Mouse (Mus musculus) CH12.LX (cell line): ENCODE measurements around the gene Nfix. TPM values are rescaled to one million over a fixed set of nuclear protein-coding genes. Genes with fewer than 3 reads are reported as not detected.

Source experiments
- polyA plus RNA-seq: library from polyadenylated mRNA; unstranded; fragments of >175 nt; gene quantifications from 2 replicates; pipeline ENCODE4 v1.2.1, GENCODE M21; 2012; ENCODE audit warnings: low read depth; ENCODE audit not compliant: insufficient read length
- total RNA-seq, 2 experiments: library from RNA; depleted of rRNA; stranded (reverse); fragments of 300-350 nt in 1 of 2; fragments of >200 nt in 1 of 2; gene quantifications; 2 replicates each; pipeline ENCODE4 v1.2.3; 2012 to 2014

Nfix gene
- total and polyA plus RNA-seq, 3 experiments = 0.09 to 10.5 (median 1.1) TPM

Other genes with a start within 250 kb of the Nfix start
Only the 20 nearest of the 25 such genes appear.
- 22.7 and 30.3 TPM in 2 replicates for gene Ier2, start 137.5 kb downstream of the Nfix start, total RNA-seq (2012; rRNA removed)
- gene Ier2, start 137.5 kb downstream of the Nfix start, total RNA-seq (2014; rRNA removed) = 30.9 and 35.4 TPM in 2 replicates
- 25.7 and 26.3 TPM in 2 replicates for gene Ier2, start 137.5 kb downstream of the Nfix start, polyA plus RNA-seq
- gene Trmt1, start 114.0 kb downstream of the Nfix start, total RNA-seq (2012; rRNA removed) = 157 and 160 TPM in 2 replicates
- gene Trmt1, start 114.0 kb downstream of the Nfix start, total RNA-seq (2014; rRNA removed) = 77.0 and 94.5 TPM in 2 replicates
- gene Trmt1, start 114.0 kb downstream of the Nfix start, polyA plus RNA-seq = 140 and 157 TPM in 2 replicates
- gene Nacc1, start 112.5 kb downstream of the Nfix start, total RNA-seq (2012; rRNA removed) = 45.1 and 49.0 TPM in 2 replicates
- 21.9 and 23.3 TPM in 2 replicates for gene Nacc1, start 112.5 kb downstream of the Nfix start, total RNA-seq (2014; rRNA removed)
- 73.0 and 84.1 TPM in 2 replicates for gene Nacc1, start 112.5 kb downstream of the Nfix start, polyA plus RNA-seq
- 38.5 and 45.5 TPM in 2 replicates for gene Lyl1, start 98.9 kb downstream of the Nfix start, total RNA-seq (2012; rRNA removed)
- gene Lyl1, start 98.9 kb downstream of the Nfix start, total RNA-seq (2014; rRNA removed) = 20.3 and 20.6 TPM in 2 replicates
- gene Lyl1, start 98.9 kb downstream of the Nfix start, polyA plus RNA-seq = 53.2 and 54.5 TPM in 2 replicates
- 0.17 TPM in 1 of 2 replicates, not detected in the other for gene G430095P16Rik, start 77.3 kb downstream of the Nfix start, total RNA-seq (2012; rRNA removed)
- 0.39 TPM in 1 of 2 replicates, not detected in the other for gene G430095P16Rik, start 77.3 kb downstream of the Nfix start, total RNA-seq (2014; rRNA removed)
- not detected in 2 replicates for gene G430095P16Rik, start 77.3 kb downstream of the Nfix start, polyA plus RNA-seq
- gene Dand5, start 22.5 kb upstream of the Nfix start, total RNA-seq (2012; rRNA removed) = 1.7 TPM in 2 replicates
- gene Dand5, start 22.5 kb upstream of the Nfix start, total RNA-seq (2014; rRNA removed) = 1.4 and 1.8 TPM in 2 replicates
- 1.5 and 1.7 TPM in 2 replicates for gene Dand5, start 22.5 kb upstream of the Nfix start, polyA plus RNA-seq
- 53.6 and 59.7 TPM in 2 replicates for gene Gadd45gip1, start 31.2 kb upstream of the Nfix start, total RNA-seq (2012; rRNA removed)
- gene Gadd45gip1, start 31.2 kb upstream of the Nfix start, total RNA-seq (2014; rRNA removed) = 56.6 and 56.9 TPM in 2 replicates
- gene Gadd45gip1, start 31.2 kb upstream of the Nfix start, polyA plus RNA-seq = 56.6 and 57.6 TPM in 2 replicates
- 87.0 and 115 TPM in 2 replicates for gene Rad23a, start 40.3 kb upstream of the Nfix start, total RNA-seq (2012; rRNA removed)
- gene Rad23a, start 40.3 kb upstream of the Nfix start, total RNA-seq (2014; rRNA removed) = 66.4 and 66.5 TPM in 2 replicates
- gene Rad23a, start 40.3 kb upstream of the Nfix start, polyA plus RNA-seq = 135 and 143 TPM in 2 replicates
- gene Calr, start 46.6 kb upstream of the Nfix start, total RNA-seq (2012; rRNA removed) = 395 and 738 TPM in 2 replicates
- 627 and 669 TPM in 2 replicates for gene Calr, start 46.6 kb upstream of the Nfix start, total RNA-seq (2014; rRNA removed)
- 1,181 and 1,636 TPM in 2 replicates for gene Calr, start 46.6 kb upstream of the Nfix start, polyA plus RNA-seq
- 142 and 165 TPM in 2 replicates for gene Farsa, start 56.6 kb upstream of the Nfix start, total RNA-seq (2012; rRNA removed)
- 144 and 146 TPM in 2 replicates for gene Farsa, start 56.6 kb upstream of the Nfix start, total RNA-seq (2014; rRNA removed)
- 175 and 192 TPM in 2 replicates for gene Farsa, start 56.6 kb upstream of the Nfix start, polyA plus RNA-seq
- gene Syce2, start 71.8 kb upstream of the Nfix start, total RNA-seq (2012; rRNA removed) = not detected in 2 replicates
- not detected in 2 replicates for gene Syce2, start 71.8 kb upstream of the Nfix start, total RNA-seq (2014; rRNA removed)
- gene Syce2, start 71.8 kb upstream of the Nfix start, polyA plus RNA-seq = 0.54 TPM in 1 of 2 replicates, not detected in the other
- 26.2 and 27.3 TPM in 2 replicates for gene Gcdh, start 93.6 kb upstream of the Nfix start, total RNA-seq (2012; rRNA removed)
- gene Gcdh, start 93.6 kb upstream of the Nfix start, total RNA-seq (2014; rRNA removed) = 16.4 and 20.6 TPM in 2 replicates
- gene Gcdh, start 93.6 kb upstream of the Nfix start, polyA plus RNA-seq = 13.7 and 17.7 TPM in 2 replicates
- 0.34 and 0.38 TPM in 2 replicates for gene Klf1, start 101.6 kb upstream of the Nfix start, total RNA-seq (2012; rRNA removed)
- 0.20 and 0.24 TPM in 2 replicates for gene Klf1, start 101.6 kb upstream of the Nfix start, total RNA-seq (2014; rRNA removed)
- 0.20 and 0.26 TPM in 2 replicates for gene Klf1, start 101.6 kb upstream of the Nfix start, polyA plus RNA-seq
- gene Dnase2a, start 108.2 kb upstream of the Nfix start, total RNA-seq (2012; rRNA removed) = 12.8 and 13.6 TPM in 2 replicates
- 15.0 and 18.4 TPM in 2 replicates for gene Dnase2a, start 108.2 kb upstream of the Nfix start, total RNA-seq (2014; rRNA removed)
- gene Dnase2a, start 108.2 kb upstream of the Nfix start, polyA plus RNA-seq = 25.4 and 31.4 TPM in 2 replicates
- 0.08 and 0.21 TPM in 2 replicates for gene Mast1, start 137.0 kb upstream of the Nfix start, total RNA-seq (2012; rRNA removed)
- not detected in 2 replicates for gene Mast1, start 137.0 kb upstream of the Nfix start, total RNA-seq (2014; rRNA removed)
- gene Mast1, start 137.0 kb upstream of the Nfix start, polyA plus RNA-seq = 0.34 and 0.55 TPM in 2 replicates
- gene Rtbdn, start 146.6 kb upstream of the Nfix start, total RNA-seq (2012; rRNA removed) = 0.17 and 0.21 TPM in 2 replicates
- not detected in 2 replicates for gene Rtbdn, start 146.6 kb upstream of the Nfix start, total RNA-seq (2014; rRNA removed)
- gene Rtbdn, start 146.6 kb upstream of the Nfix start, polyA plus RNA-seq = 0.93 and 1.8 TPM in 2 replicates
- 1.8 and 3.1 TPM in 2 replicates for gene Gm49661, start 169.1 kb upstream of the Nfix start, total RNA-seq (2012; rRNA removed)
- not detected in 2 replicates for gene Gm49661, start 169.1 kb upstream of the Nfix start, total RNA-seq (2014; rRNA removed)
- gene Gm49661, start 169.1 kb upstream of the Nfix start, polyA plus RNA-seq = not detected in 2 replicates
- 218 and 231 TPM in 2 replicates for gene Prdx2, start 169.2 kb upstream of the Nfix start, total RNA-seq (2012; rRNA removed)
- 231 and 232 TPM in 2 replicates for gene Prdx2, start 169.2 kb upstream of the Nfix start, total RNA-seq (2014; rRNA removed)
- gene Prdx2, start 169.2 kb upstream of the Nfix start, polyA plus RNA-seq = 158 and 159 TPM in 2 replicates
- 104 and 115 TPM in 2 replicates for gene Rnaseh2a, start 169.4 kb upstream of the Nfix start, total RNA-seq (2012; rRNA removed)
- 71.6 and 76.2 TPM in 2 replicates for gene Rnaseh2a, start 169.4 kb upstream of the Nfix start, total RNA-seq (2014; rRNA removed)
- gene Rnaseh2a, start 169.4 kb upstream of the Nfix start, polyA plus RNA-seq = 83.1 and 88.1 TPM in 2 replicates
- gene Junb, start 178.4 kb upstream of the Nfix start, total RNA-seq (2012; rRNA removed) = 226 and 342 TPM in 2 replicates
- gene Junb, start 178.4 kb upstream of the Nfix start, total RNA-seq (2014; rRNA removed) = 175 and 217 TPM in 2 replicates
- gene Junb, start 178.4 kb upstream of the Nfix start, polyA plus RNA-seq = 63.4 and 66.4 TPM in 2 replicates